Mouse (Mus musculus): ENCODE measurements around the gene Dgkh.
"Not testable (repeated sequence)": the region's sequence is repeated elsewhere in the genome, so short reads cannot be mapped to it uniquely, and the experiment has no call there.

Gene Dgkh

GRCm38 (mm10) chr14:78613569-78613968, 119.0 kb downstream of the Dgkh start:
- peak; percentile 4 to 39 for DNase-seq

GRCm38 (mm10) chr14:78612111-78612788, 120.3 kb downstream of the Dgkh start:
- DNase-seq, result no peak

DNA sequence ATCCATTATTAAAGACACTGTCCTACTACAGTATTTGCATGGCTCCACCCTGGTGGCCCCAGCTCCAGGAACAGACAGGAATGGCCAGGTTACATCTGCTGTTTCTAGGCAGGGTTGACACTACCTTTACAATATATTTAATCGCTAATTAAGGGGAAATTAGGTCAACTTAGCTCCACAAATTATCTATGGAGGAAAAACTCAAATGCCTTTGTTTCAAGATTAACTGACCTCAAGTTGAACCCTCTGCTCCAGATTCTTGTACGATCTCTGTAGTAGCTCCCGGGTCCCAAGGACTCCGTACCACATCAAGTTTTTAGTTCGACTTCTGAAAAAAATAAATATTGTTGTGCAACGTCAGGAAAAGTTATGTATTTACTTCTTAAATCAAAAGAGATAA, 137.7 kb downstream of the Dgkh start:
- no peak for DNase-seq

GRCm38 (mm10) chr14:78592965-78593364, 139.6 kb downstream of the Dgkh start:
- no peak for DNase-seq

DNA sequence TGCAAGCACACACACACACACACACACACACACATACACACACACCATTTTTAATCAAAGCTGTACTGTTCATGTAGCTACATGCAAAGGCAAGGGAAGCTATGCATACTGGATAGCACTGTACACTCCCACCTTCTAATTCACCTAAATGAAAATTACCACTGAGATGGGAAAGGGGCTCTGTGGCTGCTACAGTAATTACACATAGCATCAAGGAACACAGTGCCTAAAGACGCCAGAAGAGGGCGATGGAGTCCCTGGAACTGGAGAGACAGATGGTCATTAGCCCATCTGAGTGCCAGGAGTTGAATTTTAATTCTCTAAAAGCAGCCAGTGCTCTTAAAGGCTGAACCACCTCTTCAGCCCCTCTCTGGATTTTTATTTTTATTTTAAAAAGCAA, 142.2 kb downstream of the Dgkh start:
- peak in 1 of 2 experiments; percentile 68 for DNase-seq

DNA sequence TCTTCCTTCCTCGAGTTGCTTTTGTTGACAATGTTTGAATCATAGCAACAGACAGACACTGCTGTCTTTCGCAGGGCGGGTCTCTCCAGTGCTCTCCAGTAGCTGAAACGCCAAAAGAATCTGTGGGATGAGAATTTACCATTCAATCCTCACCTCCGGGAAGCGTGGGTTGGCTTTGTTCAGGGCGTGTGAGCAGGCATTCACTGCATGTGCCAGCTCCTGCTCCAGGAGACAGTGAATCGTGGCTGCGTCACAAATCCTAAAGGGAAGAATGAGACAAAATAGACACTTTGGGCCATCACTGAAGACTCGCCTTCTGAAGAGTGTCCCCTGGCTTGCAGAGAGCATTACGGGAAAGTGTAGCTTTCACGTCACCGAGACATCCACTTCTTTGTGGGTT, 148.4 kb downstream of the Dgkh start:
- no peak for DNase-seq

GRCm38 (mm10) chr14:78583168-78583567, 149.4 kb downstream of the Dgkh start:
- no peak for DNase-seq

GRCm38 (mm10) chr14:78575899-78576298, 156.7 kb downstream of the Dgkh start:
- peak in 1 of 2 experiments; percentile 36 for DNase-seq

GRCm38 (mm10) chr14:78568410-78568809, 164.2 kb downstream of the Dgkh start:
- DNase-seq, result no peak

- DNase-seq, result no peak
These were observed 166.1 kb downstream of the Dgkh start for GRCm38 (mm10) chr14:78566431-78566830.

DNA sequence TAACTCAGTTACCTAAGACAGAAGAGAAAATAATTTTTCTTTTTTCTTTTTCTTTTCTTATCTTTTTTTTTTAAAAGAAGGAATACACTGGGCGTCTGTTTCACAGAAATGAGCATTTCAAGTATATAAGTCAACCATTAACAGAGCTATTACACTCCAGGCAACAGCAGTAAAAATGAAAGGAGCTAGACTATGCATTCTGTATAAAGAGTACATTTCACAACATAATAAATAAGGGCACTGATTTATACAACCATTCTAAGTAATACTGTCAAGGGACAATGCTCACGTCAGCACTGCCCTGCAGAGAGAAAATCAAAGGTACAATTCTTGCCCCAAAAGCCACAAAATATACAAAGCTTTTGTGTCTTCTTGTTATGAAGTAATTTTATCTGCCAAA, 168.3 kb downstream of the Dgkh start:
- DNase-seq, result no peak

DNA sequence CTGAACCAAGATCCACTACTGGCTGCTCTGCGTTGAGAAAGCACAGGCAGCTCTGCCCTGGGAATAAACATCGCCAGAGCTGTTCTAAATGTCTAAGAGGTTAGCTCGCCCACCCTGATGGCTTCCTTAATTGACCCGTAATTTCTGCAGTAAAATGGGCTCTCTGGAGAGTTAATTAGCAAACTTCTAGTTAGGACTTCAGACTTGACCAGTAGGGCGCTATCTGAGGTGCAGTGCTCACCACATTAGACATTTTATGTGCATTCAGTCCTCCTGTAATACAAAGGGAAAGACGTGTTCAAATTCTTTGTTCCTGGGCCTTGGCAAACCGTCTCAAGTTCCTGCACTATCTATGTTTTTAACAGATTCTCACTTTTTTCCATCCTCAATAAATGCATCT, 169.4 kb downstream of the Dgkh start:
- peak; percentile 16 to 18 for DNase-seq

DNA sequence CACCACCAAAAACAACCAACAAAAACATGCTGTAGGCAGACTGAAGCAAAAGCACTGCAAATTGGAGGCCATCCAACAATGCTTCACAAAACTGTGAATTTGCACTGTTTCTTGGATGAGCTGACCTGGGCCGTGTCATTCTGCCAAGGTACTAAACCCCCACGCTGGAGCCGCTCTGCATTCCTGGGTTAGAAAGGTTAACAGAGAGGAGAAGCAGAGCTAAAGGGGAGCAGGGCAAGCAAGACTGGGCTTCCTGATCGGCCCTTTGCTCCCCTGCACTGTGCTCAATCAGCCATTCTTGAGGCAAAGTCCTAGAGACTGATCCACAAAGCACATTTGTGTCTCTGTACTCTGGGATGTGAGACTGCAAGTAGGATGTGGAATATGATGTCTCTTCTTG, 170.5 kb downstream of the Dgkh start:
- peak; percentile 78 to 86 for DNase-seq

DNA sequence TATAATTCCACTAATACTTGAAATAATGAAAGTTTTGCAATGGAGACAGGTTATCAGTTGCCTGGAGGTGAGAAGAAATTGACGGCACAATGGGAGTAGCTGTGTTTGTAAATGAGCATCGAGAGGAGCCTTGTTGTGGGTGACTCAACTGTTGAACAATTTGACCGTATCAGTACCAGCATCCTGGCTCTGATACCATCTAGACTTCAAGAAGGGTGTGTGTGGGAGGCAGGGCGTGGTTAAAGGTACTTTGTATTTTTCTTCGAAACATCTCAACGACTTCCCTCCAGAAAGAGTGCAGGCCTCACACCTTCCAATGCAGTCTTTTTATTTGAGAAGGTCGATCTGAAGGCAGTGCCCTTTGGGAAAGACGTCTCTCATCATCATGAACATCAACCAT, 173.5 kb downstream of the Dgkh start:
- DNase-seq, result no peak

DNA sequence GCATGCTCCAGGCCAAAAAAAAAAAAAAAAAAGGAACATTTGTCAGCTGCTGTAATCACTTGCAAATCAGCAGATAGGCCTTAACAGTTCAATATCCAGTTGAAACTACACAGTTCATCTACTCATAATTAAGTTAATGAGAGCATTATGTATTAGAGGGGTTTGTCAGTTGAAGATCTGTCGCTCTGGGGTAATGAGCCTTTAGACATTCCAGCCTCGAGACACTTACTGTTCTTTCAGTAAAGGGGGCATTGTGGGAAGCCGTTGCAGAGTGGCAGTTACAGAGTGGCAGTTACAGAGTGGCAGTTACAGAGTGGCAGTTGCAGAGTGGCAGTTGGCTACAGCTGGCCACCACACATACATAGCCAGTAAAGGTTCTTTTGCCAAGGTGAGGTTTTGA, 177.7 kb downstream of the Dgkh start:
- DNase-seq, result not testable (repeated sequence)

DNA sequence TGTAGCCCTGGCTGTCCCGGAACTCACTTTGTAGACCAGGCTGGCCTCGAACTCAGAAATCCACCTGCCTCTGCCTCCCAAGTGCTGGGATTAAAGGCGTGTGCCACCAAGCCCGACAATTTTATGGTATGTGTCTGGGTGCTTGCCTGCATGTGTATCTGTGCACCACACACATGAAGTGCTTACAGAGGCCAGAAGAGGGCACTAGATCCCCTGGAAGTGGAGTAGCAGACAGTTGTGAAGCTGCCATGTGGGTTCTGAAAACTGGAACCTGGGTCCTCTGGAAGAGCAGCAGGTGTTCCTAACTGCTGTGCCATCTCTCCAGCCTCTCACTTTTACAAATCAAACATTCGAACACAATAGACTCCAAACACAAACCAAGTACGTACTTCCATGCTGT, 178.9 kb downstream of the Dgkh start:
- DNase-seq, result peak in 1 of 2 experiments; percentile 47

DNA sequence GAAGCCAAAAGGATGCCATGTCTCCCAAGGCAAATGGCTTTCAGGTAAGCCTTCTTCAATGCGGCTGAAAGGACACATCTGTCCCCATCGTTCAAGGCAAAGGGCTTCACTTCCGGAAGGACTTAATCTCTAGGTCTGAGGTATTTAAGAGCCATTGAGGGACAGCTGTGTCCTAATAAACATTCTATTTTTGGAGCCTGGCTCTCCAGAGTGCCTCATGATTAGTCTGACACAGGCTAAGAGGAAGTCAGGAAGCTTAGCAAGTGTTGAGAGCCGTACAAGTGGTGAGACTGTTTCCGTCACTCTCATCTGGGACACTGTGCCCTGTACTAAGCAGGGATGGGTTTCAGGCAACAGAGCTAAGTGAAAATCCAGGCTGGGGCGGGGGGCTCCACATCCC, 183.8 kb downstream of the Dgkh start:
- no peak for DNase-seq

DNA sequence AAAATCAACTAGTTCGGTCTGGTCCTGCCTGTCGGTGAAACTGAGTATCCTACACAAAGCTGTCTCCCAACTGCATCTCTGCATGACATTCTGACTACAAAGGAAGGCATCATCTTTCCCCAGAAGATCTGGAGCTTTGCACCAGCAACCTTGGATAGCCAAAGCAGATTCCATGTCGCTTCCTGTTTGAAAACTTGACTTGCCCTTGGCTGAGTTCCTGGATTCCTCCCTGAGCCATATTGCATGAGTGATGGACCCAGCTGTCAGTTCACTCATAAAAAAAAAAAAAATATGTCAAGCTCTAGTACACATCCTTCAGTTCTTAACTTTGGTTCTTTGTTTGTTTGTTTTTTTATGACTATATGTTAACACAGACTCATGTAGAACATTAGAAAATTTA, 191.3 kb downstream of the Dgkh start:
- peak in 1 of 2 experiments; percentile 19 for DNase-seq

- DNase-seq, result no peak
These were observed 192.8 kb downstream of the Dgkh start for GRCm38 (mm10) chr14:78539821-78540220.

DNA sequence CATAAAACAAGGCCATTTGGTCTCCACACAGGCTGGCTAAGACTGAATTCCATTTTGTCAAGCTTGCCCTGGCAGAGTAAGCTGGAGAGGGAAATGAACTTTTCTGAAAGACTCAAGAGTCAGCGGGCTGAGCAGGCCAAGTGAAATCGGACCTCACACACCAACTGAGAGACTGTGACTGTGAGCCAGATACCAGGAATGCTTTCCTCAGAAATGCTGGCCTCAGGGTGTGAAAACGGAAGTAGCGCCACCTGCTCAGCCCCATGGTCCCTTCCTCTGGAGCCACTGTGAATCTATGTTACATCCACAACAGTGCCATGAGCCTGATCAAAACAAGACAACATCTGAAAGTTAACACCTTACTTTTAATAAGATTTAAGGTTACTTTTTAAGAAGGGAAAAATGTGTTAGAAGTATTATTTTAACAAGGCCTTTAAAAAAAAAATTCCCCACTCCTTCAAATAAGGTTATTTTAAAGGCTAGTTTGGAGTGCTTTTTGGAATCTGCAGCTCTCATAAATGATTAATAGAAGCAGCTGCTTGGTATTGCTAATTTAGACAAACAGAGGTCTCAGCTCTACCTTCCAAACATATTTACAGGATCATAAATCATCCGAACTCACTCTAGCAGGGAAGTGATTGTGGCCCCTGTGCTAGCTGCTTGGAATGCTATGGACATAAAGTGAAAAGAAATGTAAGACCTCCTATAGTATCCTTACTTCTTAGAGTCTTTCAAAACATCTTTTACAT, 193.8 kb downstream of the Dgkh start:
- DNase-seq, result peak; percentile 64 to 65

- DNase-seq, result peak in 1 of 2 experiments; percentile 21
These were observed 195.0 kb downstream of the Dgkh start for GRCm38 (mm10) chr14:78537551-78537950.

GRCm38 (mm10) chr14:78536281-78537165, 196.1 kb downstream of the Dgkh start, which contains the start of gene Akap11:
Akap11 (minus strand) TSS chr14:78536808.
- DNase-seq, result peak; percentile 97 to 98

DNA sequence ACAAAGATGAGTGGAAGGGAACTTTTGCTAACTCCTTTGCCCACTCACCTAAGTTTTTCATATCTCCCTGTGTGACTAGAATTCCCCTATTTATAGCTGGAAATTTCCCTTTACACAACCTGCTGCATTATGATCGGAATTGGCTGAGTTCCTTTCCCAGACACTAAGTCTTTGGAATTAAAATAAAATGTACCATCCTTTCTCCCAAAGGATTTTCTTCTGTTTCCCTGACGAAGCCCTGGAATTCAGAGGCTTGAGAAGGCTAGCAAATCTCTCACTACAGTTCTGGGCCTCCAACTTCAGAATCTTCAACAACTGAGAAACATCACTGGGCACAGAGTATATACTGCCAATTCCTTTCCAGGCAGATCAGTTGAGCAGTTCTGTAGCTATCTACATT, 197.2 kb downstream of the Dgkh start:
- DNase-seq, result no peak

All from kidney, postnatal 36 days (tissue).